Comparison of ENCODE assay signal across 8 mouse cellular contexts in genomic region chr7:90030486-90031250, GRCm38 (mm10). TPM values are rescaled to one million over a fixed set of nuclear protein-coding genes. Genes with fewer than 3 reads are reported as not detected.
DNase-seq lines count a peak whose midpoint lies in the region; ATAC-seq and TF ChIP-seq lines count a peak whose summit lies in the region.

No protein-coding gene starts in this region.

- peak overlapping the region; percentile 13 for H3K4me2 ChIP-seq in lung, embryonic 14.5 days
- no peak overlapping the region for H3K4me2 ChIP-seq in heart, embryonic 11.5 days
- H3K4me2 ChIP-seq in limb, embryonic 15.5 days: 0 out of 2 replicates have a peak overlapping the region, but pooled peaks have one; percentile 21

- TF ChIP-seq CTCF in lung, embryonic 14.5 days (IDR thresholded peaks at IDR 0.05; ENCODE audit: low read depth): no peak
- no peak for TF ChIP-seq CTCF in small intestine, adult 2 months (IDR thresholded peaks at IDR 0.05; ENCODE audit: extremely low read depth, insufficient read length, insufficient replicate concordance, low read depth, low read length)
- TF ChIP-seq CTCF in thymus, adult 2 months (IDR thresholded peaks at IDR 0.05; ENCODE audit: borderline replicate concordance, control insufficient read depth, extremely low read depth, insufficient read depth, low read length, poor library complexity): no peak

- no peak overlapping the region for H3K4me3 ChIP-seq in lung, embryonic 14.5 days (ENCODE audit: low read depth, low read length)
- no peak overlapping the region for H3K4me3 ChIP-seq in heart, embryonic 11.5 days (ENCODE audit: low read depth, low read length)
- no peak overlapping the region for H3K4me3 ChIP-seq in limb, embryonic 15.5 days
- H3K4me3 ChIP-seq in small intestine, adult 2 months (ENCODE audit: low read depth, low read length): no peak overlapping the region
- no peak overlapping the region for H3K4me3 ChIP-seq in thymus, adult 2 months (ENCODE audit: control insufficient read depth, insufficient read depth, low read length)

- H3K4me1 ChIP-seq in lung, embryonic 14.5 days (ENCODE audit: insufficient read depth): peaks cover 17% of the 10 kb centered on the region
- peaks cover 19% of the 10 kb centered on the region for H3K4me1 ChIP-seq in heart, embryonic 11.5 days (ENCODE audit: control insufficient read depth, insufficient read depth, low read length)
- peaks cover 41% of the 10 kb centered on the region for H3K4me1 ChIP-seq in limb, embryonic 15.5 days
- H3K4me1 ChIP-seq in small intestine, adult 2 months (ENCODE audit: control insufficient read depth, insufficient read depth, insufficient read length, low read length): peaks cover 21% of the 10 kb centered on the region; the same call in 1 of the 2 replicates
- H3K4me1 ChIP-seq in thymus, adult 2 months (replicated peaks; ENCODE audit: control insufficient read depth, insufficient read depth, low read length): peaks cover 3% of the 10 kb centered on the region; the same call in 1 of the 2 replicates

- DNase-seq in lung, embryonic 14.5 days: no peak
- DNase-seq in lung, postnatal 14 days: no peak
- no peak for DNase-seq in thymus, adult 2 months
- no peak for DNase-seq in right cerebral cortex, postnatal 25 days
- no peak for DNase-seq in frontal cortex, adult 2 months (ENCODE audit: extremely low spot score in 1 of 2, low spot score in 1 of 2)

- H3K9ac ChIP-seq in lung, embryonic 14.5 days: no peak overlapping the region
- H3K9ac ChIP-seq in heart, embryonic 11.5 days (ENCODE audit: low read depth, low read length): no peak overlapping the region
- no peak overlapping the region for H3K9ac ChIP-seq in limb, embryonic 15.5 days

- H3K9me3 ChIP-seq in lung, embryonic 14.5 days (ENCODE audit: low read depth, low read length): no peaks in the 10 kb centered on the region
- no peaks in the 10 kb centered on the region for H3K9me3 ChIP-seq in heart, embryonic 11.5 days (replicated peaks; ENCODE audit: control insufficient read depth, low read length)
- H3K9me3 ChIP-seq in limb, embryonic 15.5 days: no peaks in the 10 kb centered on the region

- TF ChIP-seq POLR2A in small intestine, adult 2 months (IDR thresholded peaks at IDR 0.05; ENCODE audit: low read depth, low read length): no peak
- TF ChIP-seq POLR2A in thymus, adult 2 months (IDR thresholded peaks at IDR 0.05; ENCODE audit: control insufficient read depth, extremely low read depth, insufficient read depth, low read length, poor library complexity): no peak

- peak overlapping the region; percentile 58 for H3K27ac ChIP-seq in lung, embryonic 14.5 days (ENCODE audit: low read depth)
- H3K27ac ChIP-seq in heart, embryonic 11.5 days (ENCODE audit: low read depth, low read length): peak overlapping the region; percentile 47
- H3K27ac ChIP-seq in limb, embryonic 15.5 days: peak overlapping the region; percentile 87
- H3K27ac ChIP-seq in small intestine, adult 2 months (ENCODE audit: insufficient read depth, low read depth, low read length): peak overlapping the region; percentile 86
- H3K27ac ChIP-seq in thymus, adult 2 months (ENCODE audit: control insufficient read depth, insufficient read depth, low read length): no peak overlapping the region; the same call in 1 of the 2 replicates

- whole genome bisulfite sequencing in lung, embryonic 14.5 days: 72% methylated on average over 6 of the region's 6 CpGs
- WGBS in heart, embryonic 11.5 days (ENCODE audit: insufficient replicate concordance): 56% methylated on average over 6 of the region's 6 CpGs
- WGBS in limb, embryonic 15.5 days: 62% methylated on average over 6 of the region's 6 CpGs
- WGBS in small intestine, adult 2 months: 42% methylated on average over 6 of the region's 6 CpGs
- 88% methylated on average over 6 of the region's 6 CpGs for WGBS in thymus, adult 2 months

- H3K36me3 ChIP-seq in lung, embryonic 14.5 days (ENCODE audit: insufficient read depth): no peaks in the 10 kb centered on the region
- no peaks in the 10 kb centered on the region for H3K36me3 ChIP-seq in heart, embryonic 11.5 days (ENCODE audit: control insufficient read depth, insufficient read depth, low read length)
- no peaks in the 10 kb centered on the region for H3K36me3 ChIP-seq in limb, embryonic 15.5 days
- no peaks in the 10 kb centered on the region for H3K36me3 ChIP-seq in small intestine, adult 2 months (ENCODE audit: control insufficient read depth, insufficient read depth, low read length)
- H3K36me3 ChIP-seq in thymus, adult 2 months (ENCODE audit: control insufficient read depth, insufficient read depth, low read length): no peaks in the 10 kb centered on the region

- H3K27me3 ChIP-seq in lung, embryonic 14.5 days (ENCODE audit: insufficient read depth, low read length): no peaks in the 10 kb centered on the region
- H3K27me3 ChIP-seq in heart, embryonic 11.5 days (ENCODE audit: control insufficient read depth, insufficient read depth, low read length): no peaks in the 10 kb centered on the region
- no peaks in the 10 kb centered on the region for H3K27me3 ChIP-seq in limb, embryonic 15.5 days
- no peaks in the 10 kb centered on the region for H3K27me3 ChIP-seq in small intestine, adult 2 months (ENCODE audit: control insufficient read depth, insufficient read depth, low read length)
- no peaks in the 10 kb centered on the region for H3K27me3 ChIP-seq in thymus, adult 2 months (ENCODE audit: control insufficient read depth, insufficient read depth, low read length)

- no peak for ATAC-seq in lung, embryonic 14.5 days (ENCODE audit: insufficient read depth)
- no peak for ATAC-seq in heart, embryonic 11.5 days (replicated peaks; ENCODE audit: insufficient number of reproducible peaks, low FRiP score, low TSS enrichment)
- ATAC-seq in limb, embryonic 15.5 days (ENCODE audit: insufficient number of reproducible peaks, low FRiP score, low TSS enrichment, low read depth): no peak

RNA-seq across cellular contexts. Expression of gene Eed, which starts 49.9 kb away (rescaled TPM):
- polyA plus RNA-seq in lung, embryonic 14.5 days (2014; fragmentation: Nextera tagmentation; extraction: Ambion mirVana): 75.5 and 78.1 TPM in 2 replicates
- polyA plus RNA-seq in heart, embryonic 11.5 days (2014; fragmentation: Nextera tagmentation; extraction: Ambion mirVana): 49.7 and 52.7 TPM in 2 replicates
- 62.7 and 63.0 TPM in 2 replicates for polyA plus RNA-seq in limb, embryonic 15.5 days (2015; fragmentation: Nextera tagmentation; extraction: Ambion mirVana)
- polyA plus RNA-seq in small intestine, adult 2 months (2012; rRNA removed): 3.1 and 17.0 TPM in 2 replicates
- 25.5 and 27.2 TPM in 2 replicates for polyA plus RNA-seq in thymus, adult 2 months (2012; rRNA removed)
- polyA plus RNA-seq in frontal cortex, adult 2 months (2012; rRNA removed): 29.9 and 31.5 TPM in 2 replicates
